Mouse (Mus musculus) embryo, embryonic 10.5 days (tissue): ENCODE results near the gene Hvcn1.
"Not testable (repeated sequence)": the region's sequence is repeated elsewhere in the genome, so short reads cannot be mapped to it uniquely, and the experiment has no call there.

Experiments
- DNase-seq: peaks from one replicate; pipeline ENCODE4 v3.0.0-alpha.2; 2015; ENCODE audit warnings: low spot score

Gene Hvcn1

GRCm38 (mm10) chr5:122204180-122204579 is 2.4 kb upstream of the Hvcn1 start:
- no peak for DNase-seq

GRCm38 (mm10) chr5:122208909-122209308 is 2.3 kb downstream of the Hvcn1 start:
- DNase-seq, result no peak

- DNase-seq, result peak; percentile 91
Measured at GRCm38 (mm10) chr5:122209591-122210368, 3.2 kb downstream of the Hvcn1 start.

- DNase-seq, result no peak
Measured at GRCm38 (mm10) chr5:122210890-122211289, 4.3 kb downstream of the Hvcn1 start.

- DNase-seq, result no peak
Measured at GRCm38 (mm10) chr5:122212125-122212524, 5.5 kb downstream of the Hvcn1 start.

- DNase-seq, result not testable (repeated sequence)
Measured at GRCm38 (mm10) chr5:122212820-122213219, 6.2 kb downstream of the Hvcn1 start.

- DNase-seq, result no peak
Measured at GRCm38 (mm10) chr5:122213861-122214260, 7.3 kb downstream of the Hvcn1 start.

- DNase-seq, result no peak
Measured at GRCm38 (mm10) chr5:122217636-122218035, 11.0 kb downstream of the Hvcn1 start.

- no peak for DNase-seq
Measured at GRCm38 (mm10) chr5:122218109-122218905, 11.7 kb downstream of the Hvcn1 start.

GRCm38 (mm10) chr5:122218928-122219327 is 12.3 kb downstream of the Hvcn1 start:
- no peak for DNase-seq

GRCm38 (mm10) chr5:122219655-122220629 is 13.3 kb downstream of the Hvcn1 start:
- DNase-seq, result no peak

- no peak for DNase-seq
Measured at GRCm38 (mm10) chr5:122221085-122221484, 14.5 kb downstream of the Hvcn1 start.

- DNase-seq, result no peak
Measured at GRCm38 (mm10) chr5:122224291-122224690, 17.7 kb downstream of the Hvcn1 start.

GRCm38 (mm10) chr5:122228271-122228765 is 21.7 kb downstream of the Hvcn1 start:
- no peak for DNase-seq

- no peak for DNase-seq
Measured at GRCm38 (mm10) chr5:122228772-122229171, 22.2 kb downstream of the Hvcn1 start.

- no peak for DNase-seq
Measured at GRCm38 (mm10) chr5:122230816-122231215, 24.2 kb downstream of the Hvcn1 start.

- no peak for DNase-seq
Measured at GRCm38 (mm10) chr5:122231431-122231830, 24.8 kb downstream of the Hvcn1 start.

GRCm38 (mm10) chr5:122232004-122232403 is 25.4 kb downstream of the Hvcn1 start:
- no peak for DNase-seq

GRCm38 (mm10) chr5:122233077-122233581 is 26.5 kb downstream of the Hvcn1 start:
- DNase-seq, result no peak

- DNase-seq, result no peak
Measured at GRCm38 (mm10) chr5:122233695-122234094, 27.1 kb downstream of the Hvcn1 start.
